8 mouse cellular contexts compared by ENCODE assay signal in the genomic region with DNA sequence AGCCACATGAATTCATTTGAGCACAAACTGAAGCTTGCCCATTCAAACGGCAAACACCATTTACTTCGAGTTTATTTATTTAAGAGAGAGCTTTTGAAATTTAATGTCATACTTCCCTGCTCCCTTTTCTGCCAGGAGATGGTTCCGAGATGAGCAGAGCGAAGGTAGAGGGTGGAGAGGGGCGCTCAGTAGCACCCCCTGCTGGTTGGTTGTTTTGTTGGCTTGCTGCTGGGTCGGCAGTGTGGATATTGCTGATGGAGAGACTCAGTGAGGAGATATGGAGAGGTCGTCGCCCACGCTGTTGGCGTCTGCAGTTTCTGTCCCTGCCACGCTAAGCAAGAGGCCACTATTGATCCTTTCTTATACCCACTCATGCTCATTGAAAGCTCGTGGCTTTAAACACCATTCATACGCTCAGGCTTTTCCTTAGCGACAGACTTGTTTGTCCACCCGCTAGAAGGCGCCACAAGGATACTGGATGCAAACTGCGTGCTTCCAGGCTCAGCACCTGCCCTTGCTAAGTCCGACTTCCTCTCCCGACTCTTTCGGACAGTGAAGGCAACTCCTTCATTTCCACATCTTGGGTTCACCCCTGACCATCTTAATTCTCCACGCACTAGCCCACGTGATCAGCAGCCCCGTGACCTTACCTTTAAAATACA.
DNase-seq lines count a peak whose midpoint lies in the region; ATAC-seq and TF ChIP-seq lines count a peak whose summit lies in the region.

No protein-coding gene starts in this region.

- H3K4me2 ChIP-seq in embryonic facial prominence, embryonic 15.5 days (replicated peaks): peak overlapping the region; percentile 45
- peak overlapping the region; percentile 57 for H3K4me2 ChIP-seq in kidney, embryonic 15.5 days
- H3K4me2 ChIP-seq in midbrain, postnatal 0 days (ENCODE audit: low read depth, low read length, poor library complexity, severe bottlenecking): peak overlapping the region; percentile 39

- peaks cover 11% of the 10 kb centered on the region for H3K4me1 ChIP-seq in embryonic facial prominence, embryonic 15.5 days
- peaks cover 10% of the 10 kb centered on the region; the same call in 1 of the 2 replicates for H3K4me1 ChIP-seq in heart, embryonic 10.5 days
- H3K4me1 ChIP-seq in kidney, embryonic 15.5 days: peaks cover 16% of the 10 kb centered on the region
- no peaks in the 10 kb centered on the region; the same call in 1 of the 2 replicates for H3K4me1 ChIP-seq in midbrain, postnatal 0 days (ENCODE audit: insufficient read depth, low read length)

- DNase-seq in B cell, adult 2 months: peak; percentile 91 to 92
- peak; percentile 54 to 64 for DNase-seq in adrenal gland, postnatal 4 days (ENCODE audit: low spot score in 2 of 2)
- peak; percentile 87 for DNase-seq in heart, embryonic 10.5 days (ENCODE audit: low spot score)
- DNase-seq in liver: peak; percentile 80
- peak; percentile 77 for DNase-seq in midbrain, postnatal 0 days (ENCODE audit: low spot score)
- peak; percentile 55 to 76 for DNase-seq in spleen, postnatal 14 days (ENCODE audit: low spot score in 2 of 2)

- no peaks in the 10 kb centered on the region for H3K36me3 ChIP-seq in embryonic facial prominence, embryonic 15.5 days
- no peaks in the 10 kb centered on the region for H3K36me3 ChIP-seq in heart, embryonic 10.5 days
- no peaks in the 10 kb centered on the region for H3K36me3 ChIP-seq in kidney, embryonic 15.5 days
- no peaks in the 10 kb centered on the region for H3K36me3 ChIP-seq in midbrain, postnatal 0 days (ENCODE audit: insufficient read depth, low read length)

- H3K27ac ChIP-seq in embryonic facial prominence, embryonic 15.5 days (replicated peaks): no peak overlapping the region
- peak overlapping the region; percentile 69; the same call in 1 of the 2 replicates for H3K27ac ChIP-seq in heart, embryonic 10.5 days
- H3K27ac ChIP-seq in kidney, embryonic 15.5 days: no peak overlapping the region
- H3K27ac ChIP-seq in midbrain, postnatal 0 days (ENCODE audit: low read depth, low read length): no peak overlapping the region

- 4% methylated on average over 23 of the region's 23 CpGs for WGBS in embryonic facial prominence, embryonic 15.5 days
- 7% methylated on average over 23 of the region's 23 CpGs for WGBS in heart, embryonic 10.5 days
- WGBS in kidney, embryonic 15.5 days: 7% methylated on average over 23 of the region's 23 CpGs
- 6% methylated on average over 23 of the region's 23 CpGs for WGBS in midbrain, postnatal 0 days

- TF ChIP-seq CTCF in midbrain, postnatal 0 days (IDR thresholded peaks at IDR 0.05): peak; percentile 87

- H3K4me3 ChIP-seq in embryonic facial prominence, embryonic 15.5 days (replicated peaks): peak overlapping the region; percentile 34
- peak overlapping the region; percentile 49 for H3K4me3 ChIP-seq in heart, embryonic 10.5 days
- peak overlapping the region; percentile 31 for H3K4me3 ChIP-seq in kidney, embryonic 15.5 days (replicated peaks)
- peak overlapping the region; percentile 5; the same call in 1 of the 2 replicates for H3K4me3 ChIP-seq in midbrain, postnatal 0 days (ENCODE audit: low read depth, low read length)

- no peak overlapping the region for H3K9ac ChIP-seq in embryonic facial prominence, embryonic 15.5 days
- no peak overlapping the region for H3K9ac ChIP-seq in kidney, embryonic 15.5 days
- H3K9ac ChIP-seq in midbrain, postnatal 0 days (replicated peaks; ENCODE audit: low read length, poor library complexity, severe bottlenecking): no peak overlapping the region

- no peak for ATAC-seq in embryonic facial prominence, embryonic 15.5 days (ENCODE audit: insufficient number of reproducible peaks, low FRiP score, low TSS enrichment, low read depth)
- ATAC-seq in kidney, embryonic 15.5 days (replicated peaks; ENCODE audit: low FRiP score): 0 out of 2 replicates have a peak, but pooled peaks have one; percentile 43
- ATAC-seq in midbrain, postnatal 0 days (ENCODE audit: low FRiP score): no peak

- H3K27me3 ChIP-seq in embryonic facial prominence, embryonic 15.5 days: peaks cover 4% of the 10 kb centered on the region; the same call in 1 of the 2 replicates
- H3K27me3 ChIP-seq in heart, embryonic 10.5 days (ENCODE audit: insufficient read depth, poor library complexity, severe bottlenecking): peaks cover 20% of the 10 kb centered on the region
- H3K27me3 ChIP-seq in kidney, embryonic 15.5 days: peaks cover 49% of the 10 kb centered on the region
- no peaks in the 10 kb centered on the region for H3K27me3 ChIP-seq in midbrain, postnatal 0 days (ENCODE audit: insufficient read depth, low read length)

- no peaks in the 10 kb centered on the region for H3K9me3 ChIP-seq in embryonic facial prominence, embryonic 15.5 days (replicated peaks)
- H3K9me3 ChIP-seq in heart, embryonic 10.5 days: no peaks in the 10 kb centered on the region
- no peaks in the 10 kb centered on the region for H3K9me3 ChIP-seq in kidney, embryonic 15.5 days (replicated peaks)
- no peaks in the 10 kb centered on the region for H3K9me3 ChIP-seq in midbrain, postnatal 0 days (ENCODE audit: low read length)
